Mouse (Mus musculus) hindbrain, embryonic 16.5 days (tissue): ENCODE data around the gene Rps15a. TPM values are rescaled to one million over a fixed set of nuclear protein-coding genes. Genes with fewer than 3 reads are reported as not detected.

Experiments used
- ATAC-seq: fragments of 200-750 bp; cut with Nextera tagmentation; 2 replicates; pipeline ENCODE4 v1.8.0; 2017; ENCODE audit warnings: moderate TSS enrichment, moderate library complexity
- H3K27ac ChIP-seq: fragments of 300-500 bp; sonication (generic); 2 replicates; pipeline ENCODE4 v1.5.1; 2014; ENCODE audit warnings: low read depth, mild to moderate bottlenecking, control low read depth, low read length, moderate library complexity
- H3K27me3 ChIP-seq: fragments of 300-500 bp; sonication (generic); replicated peaks from 2 replicates; pipeline ENCODE4 v1.6.1; 2014; ENCODE audit warnings: low read length; ENCODE audit not compliant: control insufficient read depth, insufficient read depth
- H3K36me3 ChIP-seq: fragments of 300-500 bp; sonication (generic); 2 replicates; pipeline ENCODE4 v1.6.1; 2014; ENCODE audit warnings: mild to moderate bottlenecking, low read length, moderate library complexity, mixed read lengths; ENCODE audit not compliant: control insufficient read depth, insufficient read depth
- H3K4me1 ChIP-seq: fragments of 300-500 bp; sonication (generic); 2 replicates; pipeline ENCODE4 v1.6.1; 2014; ENCODE audit warnings: low read depth, low read length; ENCODE audit not compliant: control insufficient read depth, insufficient read depth
- H3K4me2 ChIP-seq: fragments of 300-500 bp; sonication (generic); 2 replicates; pipeline ENCODE4 v1.6.1; 2014; ENCODE audit warnings: mild to moderate bottlenecking, low read length, control low read depth, moderate library complexity
- H3K4me3 ChIP-seq: fragments of 300-500 bp; sonication (generic); 2 replicates; pipeline ENCODE4 v1.5.1; 2014; ENCODE audit warnings: mild to moderate bottlenecking, low read length, control low read depth, moderate library complexity
- H3K9ac ChIP-seq: fragments of 300-500 bp; sonication (generic); 2 replicates; pipeline ENCODE4 v1.6.1; 2014; ENCODE audit warnings: low read depth, mild to moderate bottlenecking, control low read depth, low read length, moderate library complexity
- H3K9me3 ChIP-seq: fragments of 300-500 bp; sonication (generic); 2 replicates; pipeline ENCODE4 v1.6.1; 2014; ENCODE audit warnings: mild to moderate bottlenecking, low read length, moderate library complexity; ENCODE audit not compliant: control insufficient read depth
- WGBS: fragments of 180-500 bp; shearing (Covaris S2); extraction: QIAGEN DNeasy Blood & Tissue Kit; methylation state at CpG from one replicate; pipeline ENCODE4 v1.1.7; 2014; 5-methylcytosine and 5-hydroxymethylcytosine counted together
- polyA plus RNA-seq: library from polyadenylated mRNA; unstranded; fragments of >200 nt; fragmentation: Nextera tagmentation; extraction: Ambion mirVana; gene quantifications from 2 replicates; pipeline ENCODE4 v1.2.1, GENCODE M21; 2015

Gene Rps15a
- polyA plus RNA-seq, 1 experiment from 2014 or later, result 317 TPM

GRCm38 (mm10) chr7:118118426-118118825 lies 2.4 kb upstream of the Rps15a start:
- H3K9ac ChIP-seq, result no peak overlapping the region
- no peaks in the 10 kb centered on the region for H3K27me3 ChIP-seq
- no peak overlapping the region for H3K4me3 ChIP-seq
- peaks cover 30% of the 10 kb centered on the region for H3K36me3 ChIP-seq
- WGBS, result 87% methylated on average over 3 of the region's 3 CpGs
- no peak overlapping the region for H3K4me2 ChIP-seq
- H3K9me3 ChIP-seq, result no peaks in the 10 kb centered on the region
- ATAC-seq, result no peak
- H3K4me1 ChIP-seq, result peaks cover 16% of the 10 kb centered on the region
- H3K27ac ChIP-seq, result no peak overlapping the region

GRCm38 (mm10) chr7:118117539-118118210 lies 1.7 kb upstream of the Rps15a start:
- no peak overlapping the region for H3K9ac ChIP-seq
- no peak overlapping the region for H3K4me3 ChIP-seq
- H3K4me1 ChIP-seq, result peaks cover 23% of the 10 kb centered on the region
- H3K36me3 ChIP-seq, result peaks cover 32% of the 10 kb centered on the region
- ATAC-seq, result no peak
- H3K9me3 ChIP-seq, result no peaks in the 10 kb centered on the region
- no peaks in the 10 kb centered on the region for H3K27me3 ChIP-seq
- H3K4me2 ChIP-seq, result no peak overlapping the region
- no peak overlapping the region for H3K27ac ChIP-seq
- 45% methylated on average over 4 of the region's 4 CpGs for WGBS

- WGBS, result 14% methylated on average over 8 of the region's 8 CpGs
- ATAC-seq, result no peak; the same call in 1 of the 2 replicates
- no peaks in the 10 kb centered on the region for H3K27me3 ChIP-seq
- peaks cover 33% of the 10 kb centered on the region for H3K36me3 ChIP-seq
- peak overlapping the region; percentile 74 for H3K4me2 ChIP-seq
- H3K9me3 ChIP-seq, result no peaks in the 10 kb centered on the region
- peak overlapping the region; percentile 67; the same call in 1 of the 2 replicates for H3K9ac ChIP-seq
- peaks cover 28% of the 10 kb centered on the region for H3K4me1 ChIP-seq
- H3K4me3 ChIP-seq, result peak overlapping the region; percentile 86
- H3K27ac ChIP-seq, result no peak overlapping the region
Observed at GRCm38 (mm10) chr7:118116787-118117538, 975 bp upstream of the Rps15a start.

DNA sequence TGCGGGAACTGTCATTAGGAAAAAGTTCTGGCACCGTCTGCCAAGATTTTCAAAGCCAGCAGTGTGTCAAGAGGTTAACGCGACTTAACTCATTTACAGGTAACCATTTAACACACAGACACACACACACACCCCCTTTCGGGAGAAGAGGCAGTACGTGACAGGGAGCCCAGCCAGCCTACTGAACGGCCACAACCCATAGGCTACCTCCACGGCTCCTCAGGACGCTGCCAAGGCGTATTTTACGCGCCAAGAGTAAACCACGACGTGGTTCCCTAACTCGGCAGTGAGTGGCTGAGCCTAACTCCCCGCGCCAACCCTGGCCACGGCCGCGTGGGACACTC lies 483 bp downstream of the Rps15a start:
- H3K4me1 ChIP-seq, result peaks cover 43% of the 10 kb centered on the region
- WGBS, result under 1% methylated on average over 15 of the region's 20 CpGs
- H3K36me3 ChIP-seq, result peaks cover 31% of the 10 kb centered on the region
- H3K27ac ChIP-seq, result peak overlapping the region; percentile 85
- ATAC-seq, result no peak; the same call in 1 of the 2 replicates
- H3K4me3 ChIP-seq, result peak overlapping the region; percentile 86
- H3K27me3 ChIP-seq, result no peaks in the 10 kb centered on the region
- H3K9ac ChIP-seq, result peak overlapping the region; percentile 91
- H3K9me3 ChIP-seq, result no peaks in the 10 kb centered on the region
- peak overlapping the region; percentile 96 for H3K4me2 ChIP-seq

GRCm38 (mm10) chr7:118113541-118114297 lies 2.3 kb downstream of the Rps15a start:
- peak overlapping the region; percentile 86; the same call in 1 of the 2 replicates for H3K4me3 ChIP-seq
- H3K9ac ChIP-seq, result no peak overlapping the region
- WGBS, result 77% methylated on average over 5 of the region's 5 CpGs
- no peak overlapping the region for H3K27ac ChIP-seq
- peak overlapping the region; percentile 96 for H3K4me2 ChIP-seq
- no peaks in the 10 kb centered on the region for H3K9me3 ChIP-seq
- ATAC-seq, result no peak
- H3K36me3 ChIP-seq, result peaks cover 24% of the 10 kb centered on the region
- H3K4me1 ChIP-seq, result peaks cover 44% of the 10 kb centered on the region
- no peaks in the 10 kb centered on the region for H3K27me3 ChIP-seq

- Histone ChIP-seq H3K4me2 (peak overlapping the region; percentile 13), H3K9me3 (no peaks in the 10 kb centered on the region), H3K36me3 (peaks cover 33% of the 10 kb centered on the region), H3K9ac (no peak overlapping the region), H3K4me1 (peaks cover 44% of the 10 kb centered on the region), H3K27ac (no peak overlapping the region), H3K4me3 (no peak overlapping the region), H3K27me3 (no peaks in the 10 kb centered on the region)
- 81% methylated on average over 3 of the region's 3 CpGs for WGBS
- no peak for ATAC-seq
Observed at GRCm38 (mm10) chr7:118111128-118111527, 4.9 kb downstream of the Rps15a start.

DNA sequence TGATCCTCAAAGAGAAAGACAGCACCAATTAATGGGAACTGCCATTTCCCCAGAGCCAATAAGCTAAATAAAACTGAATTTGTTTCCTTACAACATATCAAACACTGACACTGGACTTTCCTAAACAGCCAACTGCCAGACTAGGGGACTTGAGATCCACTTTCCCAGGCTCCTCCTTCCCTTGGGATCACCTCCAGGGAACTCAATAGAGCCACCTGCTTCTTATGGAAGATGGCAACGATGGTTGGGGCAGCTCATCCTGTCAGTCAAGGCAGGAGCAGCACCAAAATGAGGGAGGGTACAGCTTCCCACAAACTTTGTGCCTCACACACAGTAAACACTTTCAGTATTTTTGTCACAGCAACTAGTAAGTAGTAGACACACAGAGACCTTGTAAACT lies 8.3 kb downstream of the Rps15a start:
- Histone ChIP-seq H3K4me1 (peaks cover 21% of the 10 kb centered on the region), H3K9me3 (no peaks in the 10 kb centered on the region), H3K9ac (no peak overlapping the region), H3K4me3 (no peak overlapping the region), H3K4me2 (no peak overlapping the region), H3K27ac (no peak overlapping the region), H3K27me3 (no peaks in the 10 kb centered on the region), H3K36me3 (peaks cover 40% of the 10 kb centered on the region)
- ATAC-seq, result no peak
- 56% methylated on average over 1 of the region's 1 CpGs for WGBS

GRCm38 (mm10) chr7:118104458-118105052 lies 11.4 kb downstream of the Rps15a start:
- no peak overlapping the region for H3K4me2 ChIP-seq
- H3K9ac ChIP-seq, result no peak overlapping the region
- no peaks in the 10 kb centered on the region for H3K4me1 ChIP-seq
- ATAC-seq, result no peak
- H3K36me3 ChIP-seq, result peaks cover 31% of the 10 kb centered on the region
- H3K27ac ChIP-seq, result no peak overlapping the region
- no peaks in the 10 kb centered on the region for H3K9me3 ChIP-seq
- no peaks in the 10 kb centered on the region for H3K27me3 ChIP-seq
- WGBS, result 79% methylated on average over 5 of the region's 5 CpGs
- no peak overlapping the region for H3K4me3 ChIP-seq
